Mouse (Mus musculus): ENCODE results near the gene Gm42715.

The Gm42715 gene

GRCm38 (mm10) chr7:127588011-127588871 is 68.9 kb downstream of the Gm42715 start, which contains the start of the genes Ccdc189 and Rnf40:
Gene Ccdc189, minus strand, starts transcription at chr7:127588595.
Gene Rnf40, plus strand, starts transcription at chr7:127588767.
- DNase-seq, result peak; percentile 87

DNA sequence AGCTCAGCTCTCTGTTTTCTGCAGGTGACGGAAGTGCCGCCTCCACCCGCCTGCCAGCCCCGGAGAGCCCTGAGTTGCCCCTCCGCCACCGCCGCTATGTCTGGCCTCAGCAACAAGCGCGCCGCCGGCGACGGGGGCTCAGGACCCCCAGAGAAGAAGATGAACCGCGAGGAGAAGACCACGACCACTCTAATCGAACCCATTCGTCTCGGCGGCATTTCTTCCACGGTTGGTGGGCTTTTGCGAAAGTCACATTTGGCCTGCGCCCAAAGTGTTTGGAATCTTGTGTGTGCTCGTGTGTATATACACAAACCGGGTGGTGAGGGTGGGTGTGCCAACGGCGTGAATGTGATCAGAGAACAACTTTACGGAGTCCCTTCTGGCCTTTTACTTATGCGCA is 69.5 kb downstream of the Gm42715 start:
- peak; percentile 27 for DNase-seq

GRCm38 (mm10) chr7:127589637-127590036 is 70.3 kb downstream of the Gm42715 start:
- DNase-seq, result peak; percentile 2

GRCm38 (mm10) chr7:127591108-127591507 is 71.7 kb downstream of the Gm42715 start:
- peak; percentile 3 for DNase-seq

- no peak for DNase-seq
Observed at GRCm38 (mm10) chr7:127592575-127592974, 73.2 kb downstream of the Gm42715 start.

GRCm38 (mm10) chr7:127596747-127597146 is 77.4 kb downstream of the Gm42715 start:
- no peak for DNase-seq

DNA sequence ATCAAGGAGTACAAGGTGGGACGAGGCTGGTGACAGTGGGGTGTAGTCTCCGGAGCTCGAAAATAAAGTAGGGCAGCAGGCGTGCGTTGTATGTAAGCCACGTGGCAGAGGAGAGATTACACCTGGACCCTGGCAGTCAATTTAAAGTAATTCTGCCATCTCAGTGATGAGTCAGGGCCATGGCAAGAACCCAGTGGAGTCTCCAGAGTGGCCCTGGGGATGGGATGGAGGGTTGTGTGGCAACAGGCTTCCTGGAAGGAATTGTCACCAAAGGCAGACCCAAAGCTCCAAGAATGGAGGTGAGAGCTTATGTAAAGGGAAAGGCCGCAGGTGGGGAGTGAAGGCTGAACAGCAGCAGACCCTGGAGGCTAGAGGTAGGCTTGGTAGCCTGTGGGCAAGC is 81.2 kb downstream of the Gm42715 start:
- DNase-seq, result no peak

GRCm38 (mm10) chr7:127601735-127602134 is 82.4 kb downstream of the Gm42715 start:
- no peak for DNase-seq

- DNase-seq, result no peak
Observed at GRCm38 (mm10) chr7:127602903-127603302, 83.5 kb downstream of the Gm42715 start.

DNA sequence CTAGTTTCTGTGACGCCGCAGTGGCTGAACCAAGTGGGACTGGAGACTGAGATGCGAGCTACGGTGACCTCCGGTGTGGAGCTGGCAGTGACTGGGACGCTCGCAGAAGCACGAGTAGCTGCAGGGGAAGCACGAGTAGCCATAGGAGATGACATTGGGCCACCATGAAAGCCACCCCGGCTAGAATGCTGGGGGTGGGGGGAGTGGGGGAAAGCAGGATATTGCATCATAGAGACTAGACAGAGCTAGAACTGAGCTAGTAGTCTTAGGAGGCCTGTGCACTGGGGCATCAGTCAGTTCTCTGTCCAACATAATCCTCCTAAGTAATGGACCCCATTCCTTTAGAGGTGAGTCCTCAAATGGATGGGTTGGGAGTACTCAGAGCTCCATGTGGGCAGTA is 84.9 kb downstream of the Gm42715 start:
- no peak for DNase-seq

DNA sequence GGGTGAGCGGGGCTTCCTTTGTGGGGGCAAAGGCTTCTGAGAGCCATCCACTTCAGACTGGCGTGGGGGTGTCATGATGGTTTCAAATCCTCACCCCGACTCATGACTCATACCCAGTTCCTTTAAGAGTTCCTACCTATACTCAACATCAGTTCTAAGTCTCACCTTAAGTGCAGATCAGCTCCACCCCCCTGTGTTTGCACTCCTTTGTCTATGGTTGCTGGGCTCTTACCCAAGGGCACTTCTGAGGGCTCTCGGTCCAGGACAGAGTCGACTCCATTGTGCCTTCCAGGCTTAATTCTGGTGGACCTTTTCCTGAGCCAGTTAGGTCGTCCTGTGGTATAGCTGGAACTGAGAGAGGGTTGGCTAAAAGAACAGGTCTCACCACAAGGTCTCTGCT is 87.8 kb downstream of the Gm42715 start:
- DNase-seq, result no peak

- DNase-seq, result no peak
Observed at GRCm38 (mm10) chr7:127611011-127611410, 91.6 kb downstream of the Gm42715 start.

DNA sequence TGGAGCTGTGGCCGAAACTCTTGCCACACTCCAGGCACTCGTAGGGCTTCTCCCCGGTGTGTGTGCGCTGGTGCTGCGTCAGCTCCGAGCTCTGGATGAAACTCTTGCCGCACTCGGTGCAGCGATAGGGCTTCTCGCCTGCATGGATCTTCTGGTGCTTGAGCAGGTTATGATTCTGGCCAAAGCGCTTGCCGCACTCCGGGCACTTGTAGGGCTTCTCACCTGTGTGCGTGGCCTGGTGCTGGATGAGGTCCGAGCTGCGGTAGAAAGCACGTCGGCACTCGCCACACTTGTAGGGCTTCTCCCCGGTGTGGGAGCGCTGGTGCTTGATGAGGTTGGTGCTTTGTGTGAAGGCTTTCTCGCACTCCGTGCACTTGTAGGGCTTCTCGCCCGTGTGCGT is 92.2 kb downstream of the Gm42715 start:
- no peak for DNase-seq

DNA sequence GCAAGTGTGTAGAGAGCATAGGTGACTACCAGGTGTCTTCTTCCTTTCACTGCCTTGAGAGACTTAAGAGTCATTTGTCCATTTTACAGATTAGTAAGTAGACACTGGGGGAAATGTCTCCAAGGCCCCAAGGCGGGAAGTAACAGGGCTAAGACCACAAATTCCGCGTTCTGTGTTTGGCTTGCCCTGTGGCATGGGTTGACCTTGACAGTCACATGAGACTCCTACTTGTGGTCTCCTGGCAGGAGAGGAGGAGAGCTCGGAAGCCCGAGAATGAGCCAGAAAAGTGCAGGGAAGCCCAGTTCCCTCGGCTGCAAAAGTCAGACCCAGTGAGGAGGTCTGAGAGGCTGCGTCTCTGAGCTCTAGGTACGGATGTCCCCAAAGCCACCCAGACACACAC is 94.1 kb downstream of the Gm42715 start:
- DNase-seq, result no peak

- DNase-seq, result no peak
Observed at GRCm38 (mm10) chr7:127614091-127614490, 94.7 kb downstream of the Gm42715 start.

- DNase-seq, result peak; percentile 45
Observed at GRCm38 (mm10) chr7:127614511-127614890, 95.1 kb downstream of the Gm42715 start.

DNA sequence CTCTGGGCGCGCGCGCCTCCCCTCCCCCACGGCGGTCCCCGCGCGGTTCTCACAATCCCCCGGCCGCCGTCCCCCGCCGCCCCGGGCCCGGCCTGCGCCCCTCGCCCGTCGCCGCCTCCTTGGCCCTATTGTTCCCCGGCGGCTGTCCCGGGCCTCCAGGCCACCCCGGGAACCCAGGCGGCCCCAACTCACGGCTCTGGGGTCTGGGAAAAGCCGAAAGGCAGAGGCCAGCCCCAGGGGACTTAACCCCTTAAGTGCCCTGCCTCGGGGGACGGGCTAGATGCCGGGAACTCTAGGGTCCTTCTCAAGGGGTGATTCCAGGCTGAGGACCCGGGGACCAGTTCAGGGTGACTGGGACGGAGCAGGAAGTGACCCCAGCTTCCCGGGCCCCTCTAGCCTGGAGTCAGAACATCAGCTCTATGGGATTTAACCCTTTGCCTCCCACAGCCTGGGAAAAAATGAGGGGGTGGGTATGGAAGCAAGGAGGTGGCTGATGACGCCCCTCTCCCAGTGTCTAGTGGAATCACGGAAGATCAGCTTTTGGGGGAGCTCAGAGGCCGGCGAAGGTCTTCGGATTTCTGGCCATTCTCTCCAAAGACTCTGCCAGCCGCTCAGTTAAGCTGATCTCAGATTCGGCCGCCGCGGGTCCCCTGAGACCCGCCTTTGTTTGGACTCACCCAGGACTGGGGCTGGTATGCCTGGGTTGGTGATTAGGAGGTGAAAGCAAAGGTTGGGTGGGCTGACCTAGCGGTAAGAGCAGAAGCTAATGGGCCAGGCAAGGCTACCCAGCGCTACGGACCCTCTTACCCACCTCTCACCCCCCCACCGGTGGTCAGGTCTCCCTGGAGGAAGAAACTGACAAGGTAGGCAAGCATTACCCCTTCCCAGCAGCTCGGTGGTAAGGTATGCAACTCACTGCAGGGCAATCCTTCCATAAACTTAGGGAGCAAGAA is 95.8 kb downstream of the Gm42715 start, which contains the start of gene Zfp629:
Gene Zfp629 (minus strand): TSS at position 907 of the 953 bp plus-strand sequence.
- peak; percentile 76 for DNase-seq

DNA sequence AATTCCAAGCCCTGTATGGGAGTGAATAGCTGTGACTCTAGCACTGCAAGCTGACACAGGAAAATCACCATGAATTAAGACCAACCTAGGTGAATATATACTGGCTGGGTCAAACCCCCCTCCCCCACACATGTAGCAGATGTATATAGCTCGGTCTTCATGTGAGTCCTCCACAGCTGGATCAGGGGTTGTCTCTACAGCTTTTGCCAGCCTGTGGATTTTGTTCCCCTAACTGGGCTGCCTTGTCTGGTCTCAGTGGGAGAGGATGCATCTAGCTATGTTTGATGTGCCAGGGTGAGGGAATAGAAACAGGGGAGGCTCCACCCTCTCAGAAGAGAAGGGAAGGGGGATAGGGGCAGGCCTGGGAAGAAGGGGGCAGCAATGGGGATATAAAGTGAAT is 97.0 kb downstream of the Gm42715 start:
- no peak for DNase-seq

Data from right cerebral cortex, postnatal 14 days (tissue).